Mouse (Mus musculus) Patski (cell line): ENCODE data around the gene Adamts8. TPM values are rescaled to one million over a fixed set of nuclear protein-coding genes. Genes with fewer than 3 reads are reported as not detected.

Experiments
- ATAC-seq: fragments of 100-300 bp; one replicate; pipeline ENCODE4 v1.8.0; 2021
- CTCF ChIA-PET: fragments of 350-600 bp; sonication (Branson Sonifier 250); formaldehyde crosslinking; loops from one replicate; lab custom pipeline; 2022; ENCODE audit warnings: inconsistent platforms; lab: Charles Lee
- POLR2A ChIA-PET: fragments of 350-600 bp; sonication (Branson Sonifier 250); formaldehyde crosslinking; loops from one replicate; lab custom pipeline; 2022; ENCODE audit warnings: antibody characterized with exemption, inconsistent platforms; lab: Charles Lee
- DNase-seq: peaks from one replicate; pipeline ENCODE4 v3.0.0-alpha.2; 2011; ENCODE audit warnings: low read depth, low spot score
- H3K27me3 ChIP-seq: fragments of 371-371 bp; one replicate; pipeline ENCODE4 v1.5.1; 2021
- CTCF ChIP-seq: fragments of 100-300 bp; IDR thresholded peaks from one replicate; pipeline ENCODE4 v1.5.1; 2021
- in situ Hi-C: fragments of 300-500 bp; cut with MboI; formaldehyde crosslinking; loops from 3 replicates; pipeline ENCODE4 v1.11.1; 2018; ENCODE audit warnings: low pct_unique_long_range_greater_than_20kb, mixed read lengths
- polyA plus RNA-seq: library from polyadenylated mRNA; unstranded; gene quantifications from one replicate; pipeline ENCODE4 v1.2.3, GENCODE M21; 2021

Gene Adamts8
- polyA plus RNA-seq, 1 experiment from 2014 or later, result not detected

GRCm38 (mm10) chr9:30908973-30909372 lies 33.4 kb upstream of the Adamts8 start:
- no peaks in the 10 kb centered on the region for H3K27me3 ChIP-seq
- TF ChIP-seq CTCF, result no peak
- ATAC-seq, result no peak
- POLR2A ChIA-PET, result no interaction called here
- in situ Hi-C loops, result no loop called here
- no peak for DNase-seq
- CTCF ChIA-PET, result no interaction called here

GRCm38 (mm10) chr9:30910491-30910890 lies 31.9 kb upstream of the Adamts8 start:
- DNase-seq (no peak), ATAC-seq (no peak)
- H3K27me3 ChIP-seq, result no peaks in the 10 kb centered on the region
- ChIA-PET CTCF (interaction anchor here (1.2 kb wide), 1 partner anchor 430 kb away, joined by 3 read pairs; no protein-coding TSS in a partner anchor), POLR2A (no interaction called here)
- TF ChIP-seq CTCF, result no peak
- in situ Hi-C loops, result no loop called here

GRCm38 (mm10) chr9:30912161-30912560 lies 30.2 kb upstream of the Adamts8 start:
- ATAC-seq (no peak), DNase-seq (no peak)
- in situ Hi-C loops, result no loop called here
- ChIA-PET POLR2A (no interaction called here), CTCF (interaction anchor here (1.9 kb wide), 1 partner anchor 8 kb away, joined by 5 read pairs; no protein-coding TSS in a partner anchor)
- no peak for TF ChIP-seq CTCF
- no peaks in the 10 kb centered on the region for H3K27me3 ChIP-seq

- in situ Hi-C loops, result no loop called here
- no peaks in the 10 kb centered on the region for H3K27me3 ChIP-seq
- no peak for TF ChIP-seq CTCF
- ChIA-PET POLR2A (no interaction called here), CTCF (no interaction called here)
- DNase-seq (no peak), ATAC-seq (no peak)
Measured at GRCm38 (mm10) chr9:30913429-30913828, 28.9 kb upstream of the Adamts8 start.

GRCm38 (mm10) chr9:30914241-30914640 lies 28.1 kb upstream of the Adamts8 start:
- ChIA-PET POLR2A (no interaction called here), CTCF (interaction anchor here (1.3 kb wide), 1 partner anchor 434 kb away, joined by 4 read pairs; no protein-coding TSS in a partner anchor)
- DNase-seq (no peak), ATAC-seq (no peak)
- TF ChIP-seq CTCF, result no peak
- no peaks in the 10 kb centered on the region for H3K27me3 ChIP-seq
- in situ Hi-C loops, result no loop called here

- ATAC-seq (no peak), DNase-seq (no peak)
- H3K27me3 ChIP-seq, result peaks cover 2% of the 10 kb centered on the region
- in situ Hi-C loops, result no loop called here
- CTCF ChIA-PET, result interaction anchor here (1.1 to 3.8 kb wide), 2 partner anchors 21 to 436 kb away, joined by 3 to 18 read pairs; no protein-coding TSS in a partner anchor
- POLR2A ChIA-PET, result no interaction called here
- TF ChIP-seq CTCF, result no peak
Measured at GRCm38 (mm10) chr9:30916266-30916968, 25.9 kb upstream of the Adamts8 start.

GRCm38 (mm10) chr9:30918466-30919356 lies 23.7 kb upstream of the Adamts8 start:
- DNase-seq (no peak), ATAC-seq (no peak)
- H3K27me3 ChIP-seq, result peaks cover 17% of the 10 kb centered on the region
- POLR2A ChIA-PET, result no interaction called here
- TF ChIP-seq CTCF, result no peak
- in situ Hi-C loops, result no loop called here
- CTCF ChIA-PET, result interaction anchor here (3.8 kb wide), 1 partner anchor 438 kb away, joined by 18 read pairs; no protein-coding TSS in a partner anchor

- no peak for DNase-seq
- POLR2A ChIA-PET, result no interaction called here
- H3K27me3 ChIP-seq, result peaks cover 17% of the 10 kb centered on the region
- in situ Hi-C loops, result no loop called here
- CTCF ChIA-PET, result interaction anchor here (1.5 to 3.8 kb wide), 3 partner anchors 8 to 439 kb away, joined by 5 to 18 read pairs (median 12); no protein-coding TSS in a partner anchor
- no peak for ATAC-seq
- TF ChIP-seq CTCF, result no peak
Measured at GRCm38 (mm10) chr9:30919686-30920085, 22.7 kb upstream of the Adamts8 start.

GRCm38 (mm10) chr9:30920736-30921135 lies 21.6 kb upstream of the Adamts8 start:
- H3K27me3 ChIP-seq, result peaks cover 17% of the 10 kb centered on the region
- ChIA-PET CTCF (interaction anchor here (1.5 kb wide), 2 partner anchors 9 to 440 kb away, joined by 5 to 12 read pairs; no protein-coding TSS in a partner anchor), POLR2A (no interaction called here)
- TF ChIP-seq CTCF, result no peak
- ATAC-seq (no peak), DNase-seq (no peak)
- in situ Hi-C loops, result no loop called here

GRCm38 (mm10) chr9:30921261-30922103 lies 20.9 kb upstream of the Adamts8 start:
- in situ Hi-C loops, result no loop called here
- TF ChIP-seq CTCF, result no peak
- no peak for ATAC-seq
- no peak for DNase-seq
- POLR2A ChIA-PET, result interaction anchor here (1.4 kb wide), 1 partner anchor 15 kb away, joined by 3 read pairs; no protein-coding TSS in a partner anchor
- CTCF ChIA-PET, result interaction anchor here (1.5 to 2.6 kb wide), 3 partner anchors 10 to 441 kb away, joined by 5 to 12 read pairs (median 10); no protein-coding TSS in a partner anchor
- peaks cover 17% of the 10 kb centered on the region for H3K27me3 ChIP-seq
